Mouse (Mus musculus): ENCODE results near the gene Dld. TPM values are rescaled to one million over a fixed set of nuclear protein-coding genes. Genes with fewer than 3 reads are reported as not detected.

Gene Dld
- total RNA-seq, 2 experiments from 2014 or later, result 420 to 439 TPM

DNA sequence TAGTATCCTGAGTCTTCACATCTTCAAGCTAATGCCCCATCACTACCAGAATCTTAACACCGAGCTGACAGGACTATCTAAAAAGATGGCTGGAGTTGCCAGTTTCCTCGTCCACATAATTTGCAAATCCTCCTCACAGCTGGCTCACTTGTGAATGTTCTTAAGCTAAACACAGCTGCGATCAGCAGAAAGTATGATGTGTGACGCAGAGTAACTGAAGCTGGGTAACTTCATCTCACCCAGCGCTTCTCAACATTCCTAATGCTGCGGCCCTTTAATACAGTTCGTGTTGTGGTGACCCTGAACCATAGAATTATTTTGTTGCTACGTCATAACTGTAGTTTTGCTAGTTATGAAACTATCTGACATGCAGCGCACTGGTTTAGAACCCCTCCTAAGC is 24.1 kb downstream of the Dld start:
- intact Hi-C loops (cut with DNase I), result no loop called here
- DNase-seq (ENCODE audit: low spot score), result no peak

DNA sequence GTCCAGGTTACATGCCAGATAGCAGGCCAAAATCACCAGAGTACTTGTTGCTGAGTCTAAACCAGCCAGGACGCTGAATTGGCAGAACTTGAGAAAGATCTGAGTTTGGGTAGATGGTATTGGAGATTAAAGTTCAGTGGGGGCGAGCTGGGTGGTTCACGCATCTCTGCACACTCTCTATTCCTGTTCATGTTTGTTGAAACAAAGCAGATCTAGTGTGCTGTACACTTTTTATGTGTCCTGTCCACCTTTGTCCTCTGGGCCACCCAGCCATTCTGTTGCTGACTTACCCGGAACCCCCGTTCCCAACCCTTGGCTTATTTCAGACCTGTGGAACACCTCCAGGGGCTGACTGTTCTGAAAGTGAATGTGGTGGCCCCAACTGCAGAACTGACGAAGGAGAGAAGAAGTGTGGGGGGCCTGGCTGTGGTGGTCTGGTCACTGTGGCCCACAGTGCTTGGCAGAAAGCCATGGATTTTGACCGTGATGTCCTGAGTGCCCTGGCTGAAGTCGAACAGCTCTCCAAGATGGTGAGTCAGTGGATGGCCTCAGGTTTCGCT is 28.0 kb downstream of the Dld start:
- intact Hi-C loops (cut with DNase I), result no loop called here
- DNase-seq (ENCODE audit: low spot score), result no peak

DNA sequence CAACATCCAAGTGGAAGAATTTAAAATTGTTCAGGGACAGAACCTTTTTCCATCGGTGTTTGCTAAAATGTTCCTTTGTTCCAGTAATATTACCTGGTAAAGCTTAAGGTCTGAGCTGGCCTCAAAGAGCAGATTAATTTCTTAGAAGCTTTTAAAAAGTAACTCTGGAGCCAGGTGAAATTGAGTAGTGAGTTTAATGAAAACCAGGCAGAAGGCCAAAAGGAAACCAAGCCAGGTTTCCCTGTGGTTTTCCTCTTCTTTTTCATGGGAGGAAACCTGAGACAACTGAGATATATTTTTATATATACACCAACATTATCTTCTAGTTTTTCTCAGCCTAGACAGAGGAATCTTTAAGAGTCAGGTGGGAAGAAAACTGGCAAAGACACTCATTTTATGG is 29.7 kb downstream of the Dld start:
- intact Hi-C loops (cut with DNase I), result no loop called here
- DNase-seq (ENCODE audit: low spot score), result no peak

DNA sequence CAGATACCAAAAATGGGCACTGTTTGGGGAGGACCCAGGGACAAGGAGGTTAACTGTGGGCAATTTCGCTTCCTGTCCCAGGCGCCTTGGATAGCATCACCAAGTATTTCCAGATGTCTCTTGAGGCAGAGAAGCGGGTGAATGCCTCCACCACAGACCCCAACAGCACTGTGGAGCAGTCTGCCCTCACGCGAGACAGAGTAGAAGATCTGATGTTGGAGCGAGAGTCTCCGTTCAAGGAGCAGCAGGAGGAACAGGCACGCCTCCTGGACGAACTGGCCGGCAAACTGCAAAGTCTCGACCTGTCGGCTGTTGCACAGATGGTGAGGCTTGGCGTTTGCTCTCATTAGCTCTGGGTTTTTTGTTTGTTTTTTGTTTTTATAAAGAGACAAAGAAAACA is 30.4 kb downstream of the Dld start:
- DNase-seq (ENCODE audit: low spot score), result no peak
- intact Hi-C loops (cut with DNase I), result no loop called here

DNA sequence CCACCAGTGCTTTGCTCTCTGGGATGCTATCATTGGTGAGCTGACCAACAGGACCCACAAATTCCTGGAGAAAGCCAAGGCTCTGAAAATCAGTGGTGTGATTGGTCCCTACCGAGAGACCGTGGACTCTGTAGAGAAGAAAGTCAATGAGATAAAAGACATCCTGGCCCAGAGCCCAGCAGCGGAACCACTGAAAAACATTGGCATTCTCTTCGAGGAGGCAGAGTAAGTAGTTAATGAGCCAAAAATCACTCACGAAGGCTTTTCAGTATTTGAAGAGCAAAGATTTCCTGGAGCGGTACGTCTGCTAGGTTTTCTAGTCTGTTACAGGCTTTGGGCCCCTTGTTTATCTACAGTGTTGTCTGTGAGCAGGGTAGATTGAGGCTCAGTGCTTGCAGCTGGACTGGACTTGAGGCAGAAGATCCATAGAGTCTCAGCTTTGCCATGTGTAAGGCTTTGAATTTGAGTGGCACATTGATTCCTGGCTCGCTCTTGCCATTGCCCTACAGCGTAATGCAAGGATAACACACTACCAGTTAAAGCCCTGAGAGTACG is 32.8 kb downstream of the Dld start:
- no peak for DNase-seq (ENCODE audit: low spot score)
- intact Hi-C loops (cut with DNase I), result loop anchor here (5.0 kb wide), 1 partner anchor 151 kb away; no protein-coding TSS in a partner anchor

DNA sequence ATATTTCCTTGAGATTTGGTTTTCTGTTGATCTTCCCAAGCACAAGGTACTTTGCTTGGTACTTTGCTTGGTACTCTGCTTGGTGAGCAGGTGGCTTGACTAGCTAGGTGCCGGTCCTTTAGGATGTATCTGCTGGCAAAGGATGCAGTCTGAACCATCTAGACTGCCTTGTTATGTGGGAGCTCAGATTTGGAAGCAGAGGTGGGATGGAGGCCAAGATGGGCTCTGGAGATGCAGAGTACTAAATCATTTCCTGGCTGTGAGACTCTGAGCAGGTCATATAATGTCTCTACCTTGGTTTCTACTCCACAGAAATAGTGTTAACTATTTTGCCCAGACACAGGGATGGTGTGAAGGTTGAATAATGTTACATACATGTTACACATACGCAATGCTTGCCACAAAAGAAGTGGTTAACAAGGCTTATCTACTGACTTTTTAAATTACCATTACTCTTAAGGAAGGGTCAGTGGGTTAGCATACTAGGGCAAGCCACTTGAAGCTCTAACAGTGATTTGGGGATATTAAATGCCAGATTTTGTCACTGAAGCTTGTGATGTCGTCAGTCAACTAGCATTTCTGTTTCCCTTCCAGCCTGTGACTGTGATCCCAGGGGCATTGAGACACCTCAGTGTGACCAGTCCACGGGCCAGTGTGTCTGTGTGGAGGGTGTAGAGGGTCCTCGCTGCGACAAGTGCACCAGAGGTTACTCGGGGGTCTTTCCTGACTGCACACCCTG is 33.4 kb downstream of the Dld start:
- no peak for DNase-seq (ENCODE audit: low spot score)
- intact Hi-C loops (cut with DNase I), result loop anchor here (5.0 kb wide), 1 partner anchor 151 kb away; no protein-coding TSS in a partner anchor

DNA sequence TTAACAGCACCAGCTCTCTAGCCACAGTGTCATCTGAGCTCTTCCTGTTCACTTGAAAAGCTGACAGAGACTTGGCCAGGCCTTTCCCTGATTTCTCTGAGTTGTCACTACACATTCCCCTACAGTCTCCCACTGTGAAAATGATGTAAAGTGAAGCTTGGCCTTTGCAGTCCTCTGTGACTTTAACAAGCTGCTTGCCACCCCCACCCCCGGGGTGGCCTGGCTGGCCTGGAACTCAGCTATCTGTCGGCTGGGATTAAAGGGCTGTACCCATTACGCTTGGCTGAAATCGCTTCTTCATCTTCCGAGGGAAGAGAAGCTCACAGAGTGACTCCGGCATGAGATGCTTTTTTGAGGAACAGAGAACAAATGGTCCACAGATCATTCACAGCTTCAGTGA is 35.3 kb downstream of the Dld start:
- DNase-seq (ENCODE audit: low spot score), result no peak
- intact Hi-C loops (cut with DNase I), result loop anchor here (5.0 kb wide), 1 partner anchor 149 kb away; no protein-coding TSS in a partner anchor

DNA sequence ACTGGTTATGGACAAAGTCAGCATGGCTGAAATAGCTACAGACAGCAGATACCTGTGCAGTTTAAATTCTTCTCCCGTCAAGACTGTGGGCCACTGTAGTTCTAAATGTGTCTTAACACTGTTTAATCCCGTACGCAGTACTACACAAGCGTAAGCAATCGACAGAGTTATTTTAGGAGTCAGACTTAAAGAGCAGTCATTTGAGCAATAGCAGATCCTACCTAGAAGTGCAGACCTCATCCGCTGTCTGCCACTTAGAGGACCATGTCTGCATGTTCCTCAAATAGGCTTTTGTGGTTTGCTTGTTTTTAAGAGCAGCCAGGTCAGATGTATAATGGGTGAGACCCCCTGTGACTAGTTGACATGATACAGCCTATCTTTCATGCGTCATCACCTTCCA is 36.9 kb downstream of the Dld start:
- DNase-seq (ENCODE audit: low spot score), result no peak
- intact Hi-C loops (cut with DNase I), result no loop called here

DNA sequence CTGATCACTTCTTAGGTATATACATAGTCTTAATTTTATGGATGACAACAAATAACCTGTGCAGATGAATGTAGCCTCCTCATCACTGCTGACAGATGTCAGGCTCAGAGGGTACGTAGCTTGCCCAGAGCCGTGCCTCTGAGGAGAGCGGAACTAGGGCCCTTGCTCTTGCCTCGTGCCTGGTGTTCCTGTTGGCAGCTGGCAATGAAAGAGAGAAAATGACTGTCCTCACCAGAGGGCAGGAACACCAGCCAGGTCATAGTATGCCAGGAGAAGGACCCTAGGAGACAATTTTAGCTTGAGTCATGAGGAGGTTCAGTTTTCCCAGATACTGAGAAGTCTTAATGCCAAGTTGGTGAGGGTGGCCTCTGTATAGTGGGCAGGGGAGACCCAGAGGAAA is 38.1 kb downstream of the Dld start:
- intact Hi-C loops (cut with DNase I), result no loop called here
- DNase-seq (ENCODE audit: low spot score), result no peak

DNA sequence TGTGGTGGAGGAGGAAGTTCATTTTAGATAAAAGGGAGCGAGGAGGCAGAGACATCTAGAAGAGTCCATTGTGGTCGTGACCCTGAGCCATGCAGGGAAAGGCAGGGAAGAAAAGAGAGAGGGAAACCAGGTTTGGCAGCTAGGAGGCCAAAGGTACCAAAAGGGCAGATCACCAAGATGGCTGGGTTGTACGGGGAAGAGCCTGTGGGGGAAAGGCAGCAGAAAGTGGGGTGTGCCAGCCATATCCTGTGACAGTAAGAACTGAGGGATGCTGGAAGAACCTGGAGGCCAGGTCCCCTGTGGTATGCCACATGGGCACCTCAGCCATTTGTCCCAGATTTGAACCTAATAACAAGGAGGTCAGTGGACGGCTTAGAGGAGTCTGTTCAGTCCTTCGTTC is 39.0 kb downstream of the Dld start:
- intact Hi-C loops (cut with DNase I), result no loop called here
- DNase-seq (ENCODE audit: low spot score), result no peak

DNA sequence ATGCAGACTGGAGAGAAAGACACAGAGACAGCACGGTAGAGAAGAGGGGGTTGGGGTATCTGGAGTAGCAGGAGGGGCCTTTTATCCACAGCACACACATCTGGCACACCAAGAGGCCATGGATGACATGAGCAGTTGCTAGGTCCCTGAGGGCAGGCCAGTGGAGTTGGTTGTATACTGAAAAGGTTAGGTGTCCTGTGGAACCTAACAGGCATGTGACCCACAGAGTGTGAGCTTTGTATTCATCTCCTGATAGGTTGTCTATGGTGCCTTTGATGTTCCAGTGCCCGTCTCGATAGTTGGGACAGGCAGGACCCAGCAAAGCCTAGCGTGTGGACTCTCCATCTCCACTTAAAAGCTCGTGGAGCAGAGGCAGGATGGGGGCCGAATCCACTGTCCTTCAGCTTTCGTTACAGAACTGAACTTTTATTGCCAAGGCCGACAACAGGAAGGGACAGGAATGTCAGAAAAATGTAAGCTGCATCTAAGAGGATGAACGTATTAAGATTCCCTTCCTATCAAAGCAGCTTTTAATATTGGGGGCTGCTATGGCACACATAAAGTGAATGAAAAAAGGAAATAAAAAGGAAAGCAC is 39.5 kb downstream of the Dld start:
- intact Hi-C loops (cut with DNase I), result no loop called here

DNA sequence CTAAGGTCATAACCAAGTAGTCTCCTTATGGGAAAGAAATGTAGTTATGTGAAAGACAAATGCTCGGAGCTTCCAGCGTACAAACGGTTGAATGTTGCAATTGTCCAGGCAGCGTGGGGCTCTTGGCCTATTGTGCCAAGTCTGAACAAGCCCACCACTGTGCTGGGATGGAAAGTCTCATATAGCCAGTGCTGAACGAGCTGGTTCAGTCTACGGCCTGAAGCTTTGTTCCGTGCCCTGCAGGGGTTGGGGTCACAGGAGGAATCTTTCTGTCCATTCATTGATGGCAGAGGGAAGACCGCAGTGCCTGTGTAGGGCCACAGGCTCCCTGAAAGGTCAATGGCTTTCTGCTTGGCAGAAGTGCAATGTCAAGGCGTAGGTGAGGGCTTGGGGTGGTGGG is 40.6 kb downstream of the Dld start:
- intact Hi-C loops (cut with DNase I), result no loop called here
- no peak for DNase-seq (ENCODE audit: low spot score)

More for the DNA sequence above, 39.5 kb downstream of the Dld start:
- DNase-seq (ENCODE audit: low spot score), result no peak

DNA sequence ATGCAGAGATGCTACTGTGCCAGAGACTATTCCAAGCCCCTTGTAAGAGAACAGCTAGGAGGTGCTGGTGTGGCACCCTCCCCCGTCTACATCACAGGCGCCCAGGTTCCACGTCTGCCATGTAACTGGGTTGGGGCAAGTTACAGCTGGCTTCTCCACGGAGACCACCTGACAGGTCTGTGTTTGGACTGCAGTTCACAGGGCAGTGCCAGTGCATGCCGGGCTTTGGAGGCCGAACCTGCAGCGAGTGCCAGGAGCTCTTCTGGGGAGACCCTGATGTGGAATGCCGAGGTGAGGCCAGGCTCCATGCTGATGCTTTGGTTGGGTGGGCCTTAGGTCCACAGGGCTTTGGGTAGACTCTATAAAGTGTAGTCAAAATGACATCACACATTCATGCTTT is 43.5 kb downstream of the Dld start:
- intact Hi-C loops (cut with DNase I), result loop anchor here (10.0 kb wide), 1 partner anchor 183 kb away; no protein-coding TSS in a partner anchor
- DNase-seq (ENCODE audit: low spot score), result no peak

DNA sequence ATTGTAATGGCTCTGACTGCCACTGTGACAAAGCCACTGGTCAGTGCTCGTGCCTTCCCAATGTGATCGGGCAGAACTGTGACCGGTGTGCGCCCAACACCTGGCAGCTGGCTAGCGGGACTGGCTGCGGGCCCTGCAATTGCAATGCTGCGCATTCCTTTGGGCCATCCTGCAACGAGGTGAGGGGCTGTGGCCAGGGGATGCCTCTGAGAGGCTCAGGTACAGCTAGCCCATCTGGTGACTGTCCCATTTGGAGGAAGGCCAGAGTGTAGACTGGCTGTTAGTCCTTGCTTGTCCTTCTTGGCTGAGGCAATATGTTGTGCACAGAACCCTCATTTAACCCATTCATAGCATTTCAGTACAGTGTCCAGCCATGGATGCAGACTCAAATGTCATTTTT is 44.2 kb downstream of the Dld start:
- DNase-seq (ENCODE audit: low spot score), result no peak
- intact Hi-C loops (cut with DNase I), result loop anchor here (10.0 kb wide), 1 partner anchor 182 kb away; no protein-coding TSS in a partner anchor

DNA sequence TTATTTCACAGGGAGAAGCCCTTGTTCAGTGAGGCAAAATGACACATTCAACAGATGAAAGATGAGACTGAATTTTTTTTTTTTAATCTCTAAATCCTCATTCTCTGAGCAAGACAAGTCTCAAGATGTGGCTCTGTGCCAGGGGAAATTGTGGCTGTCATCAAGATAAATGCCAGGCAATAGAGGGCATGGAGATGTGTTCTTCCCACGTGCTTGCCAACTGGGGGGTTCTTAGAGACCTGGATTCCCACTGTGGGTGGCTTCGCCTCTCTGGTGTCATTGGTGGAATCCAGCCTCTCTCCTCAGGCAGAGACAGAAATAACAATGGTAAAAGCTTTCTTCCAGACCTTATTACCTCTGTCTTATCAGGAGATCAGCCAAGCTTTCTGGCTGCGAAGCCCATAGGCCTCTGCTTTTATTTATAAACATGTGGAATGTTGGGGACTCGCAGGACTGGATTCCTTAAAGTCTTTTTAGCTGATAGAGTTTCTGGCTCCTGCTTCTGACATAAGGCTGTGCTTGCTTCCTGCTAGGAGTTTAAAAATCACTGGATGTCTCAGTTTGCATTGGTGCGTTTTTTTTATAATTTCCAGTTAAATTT is 45.1 kb downstream of the Dld start:
- DNase-seq (ENCODE audit: low spot score), result no peak
- intact Hi-C loops (cut with DNase I), result loop anchor here (10.0 kb wide), 1 partner anchor 181 kb away; no protein-coding TSS in a partner anchor

DNA sequence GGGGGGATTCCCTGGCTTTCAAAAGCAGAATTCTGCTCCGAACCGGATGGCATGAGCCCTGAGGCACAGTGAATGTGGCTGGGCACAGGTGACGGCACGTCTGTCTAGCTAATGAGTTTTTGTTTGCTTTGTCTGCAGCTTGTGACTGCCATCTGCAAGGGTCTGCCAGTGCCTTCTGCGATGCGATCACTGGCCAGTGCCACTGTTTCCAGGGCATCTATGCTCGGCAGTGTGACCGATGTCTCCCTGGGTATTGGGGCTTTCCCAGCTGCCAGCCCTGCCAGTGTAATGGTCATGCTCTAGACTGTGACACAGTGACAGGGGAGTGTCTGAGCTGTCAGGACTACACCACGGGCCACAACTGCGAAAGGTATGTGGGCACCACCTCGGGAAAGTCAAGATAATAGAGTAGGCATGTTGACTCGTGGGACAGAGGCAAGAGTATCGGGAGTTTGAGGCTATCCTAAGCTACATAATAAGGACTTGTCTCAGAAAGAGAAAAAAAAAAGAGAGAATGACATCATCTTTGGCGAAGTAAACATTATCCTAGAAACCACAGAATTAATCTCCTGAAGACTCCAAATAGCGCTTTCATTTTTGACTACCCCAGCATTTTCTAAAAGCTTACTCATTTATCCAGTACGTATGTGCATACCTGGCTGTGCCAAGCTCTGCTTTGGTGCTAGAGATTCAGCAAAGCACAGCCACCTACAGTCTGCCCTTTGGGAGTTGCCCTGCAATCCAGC is 48.3 kb downstream of the Dld start:
- no peak for DNase-seq (ENCODE audit: low spot score)
- intact Hi-C loops (cut with DNase I), result loop anchor here (2.0 to 10.0 kb wide), 3 partner anchors 36 to 178 kb away; partner anchors contain the start of gene Lamb1

DNA sequence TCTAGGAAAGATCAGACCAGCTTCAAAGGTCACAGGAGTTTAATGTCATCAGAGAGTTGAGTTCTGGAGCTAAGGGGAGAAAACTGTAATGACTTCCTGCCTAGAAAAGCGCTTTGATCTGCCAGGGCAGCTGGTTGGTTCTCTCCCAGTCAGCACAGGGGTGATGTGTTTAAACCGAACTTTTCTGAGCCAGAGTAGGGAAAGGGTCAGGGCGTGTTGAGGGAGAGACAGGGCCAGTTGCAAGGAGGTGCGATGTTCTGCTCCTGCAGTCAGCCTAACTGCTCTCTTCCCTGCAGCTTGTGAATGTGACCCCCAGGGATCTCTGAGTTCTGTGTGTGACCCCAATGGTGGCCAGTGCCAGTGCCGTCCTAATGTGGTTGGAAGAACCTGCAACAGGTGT is 49.0 kb downstream of the Dld start:
- DNase-seq (ENCODE audit: low spot score), result no peak
- intact Hi-C loops (cut with DNase I), result loop anchor here (2.0 to 10.0 kb wide), 3 partner anchors 35 to 177 kb away; partner anchors contain the start of gene Lamb1

DNA sequence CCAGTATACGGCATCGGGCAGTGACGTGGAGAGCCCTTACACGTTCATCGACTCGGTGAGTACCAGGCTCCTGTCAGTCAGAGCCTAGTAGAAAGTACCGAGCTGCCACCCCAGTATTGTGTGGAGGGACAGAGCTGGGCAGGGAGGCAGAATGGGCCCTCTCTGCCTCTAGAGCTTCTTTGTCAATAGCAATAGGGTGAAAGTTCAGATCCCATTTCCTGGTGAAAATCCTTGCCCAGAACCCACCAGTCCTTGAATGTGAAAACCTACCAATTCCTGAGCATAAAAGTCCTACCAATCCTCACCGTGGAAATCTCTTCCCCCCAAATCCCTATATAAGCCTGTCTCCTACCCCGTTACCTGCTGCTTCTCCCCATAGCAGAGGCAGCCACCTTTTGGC is 51.0 kb downstream of the Dld start:
- intact Hi-C loops (cut with DNase I), result loop anchor here (5.0 to 10.0 kb wide), 2 partner anchors 33 to 175 kb away; partner anchors contain the start of gene Lamb1
- DNase-seq (ENCODE audit: low spot score), result no peak

DNA sequence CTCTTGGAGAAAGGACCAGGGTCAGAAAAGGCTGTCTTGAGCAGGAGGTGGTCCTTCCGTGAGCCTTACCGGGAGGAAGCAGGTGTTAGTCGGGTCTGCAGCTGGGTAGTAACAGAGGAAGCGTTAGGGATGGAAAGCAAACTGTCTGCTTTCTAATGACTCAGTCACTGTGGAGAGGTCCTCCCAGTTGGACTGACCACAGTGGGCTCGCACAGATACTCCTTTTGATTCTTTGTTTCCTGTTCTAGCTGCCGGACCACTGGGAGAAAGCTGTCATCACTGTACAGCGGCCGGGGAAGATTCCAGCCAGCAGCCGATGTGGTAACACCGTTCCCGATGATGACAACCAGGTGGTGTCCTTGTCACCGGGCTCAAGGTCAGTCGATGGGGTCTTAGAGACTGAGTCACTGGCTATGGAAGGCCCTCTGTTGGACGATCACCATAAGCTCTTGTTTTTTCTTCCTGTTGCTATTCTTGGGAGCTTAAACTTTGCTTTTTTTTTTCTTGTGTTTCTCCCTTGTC is 51.5 kb downstream of the Dld start:
- DNase-seq (ENCODE audit: low spot score), result no peak
- intact Hi-C loops (cut with DNase I), result loop anchor here (5.0 to 10.0 kb wide), 2 partner anchors 32 to 175 kb away; partner anchors contain the start of gene Lamb1

All from heart, postnatal 25 days (tissue).